Mouse (Mus musculus): ENCODE data around the gene Dennd6a. TPM values are rescaled to one million over a fixed set of nuclear protein-coding genes. Genes with fewer than 3 reads are reported as not detected.

Dennd6a gene
- polyA plus RNA-seq, 1 experiment, result 3.7 TPM

GRCm38 (mm10) chr14:26533821-26534756, 39.6 kb upstream of the Dennd6a start:
- H3K27me3 ChIP-seq (ENCODE audit: control insufficient read depth, insufficient read depth, low read length), result no peaks in the 10 kb centered on the region
- H3K27ac ChIP-seq (ENCODE audit: control insufficient read depth, insufficient read depth, low read depth, low read length), result peak overlapping the region; percentile 82
- H3K36me3 ChIP-seq (ENCODE audit: control insufficient read depth, insufficient read depth, low read length), result no peaks in the 10 kb centered on the region
- H3K4me3 ChIP-seq (ENCODE audit: control insufficient read depth, low read depth, low read length), result peak overlapping the region; percentile 94
- TF ChIP-seq CTCF (IDR thresholded peaks at IDR 0.05; ENCODE audit: control insufficient read depth, insufficient read depth, insufficient replicate concordance, low read depth, low read length) (no peak), POLR2A (IDR thresholded peaks at IDR 0.05; ENCODE audit: control insufficient read depth, low read depth, low read length) (no peak)
- H3K4me1 ChIP-seq (ENCODE audit: control insufficient read depth, insufficient read depth, low read length), result peaks cover 10% of the 10 kb centered on the region

- Histone ChIP-seq H3K27me3 (ENCODE audit: control insufficient read depth, insufficient read depth, low read length) (no peaks in the 10 kb centered on the region), H3K27ac (ENCODE audit: control insufficient read depth, insufficient read depth, low read depth, low read length) (peak within 1 kb of the TSS; percentile 82), H3K4me3 (ENCODE audit: control insufficient read depth, low read depth, low read length) (peak within 1 kb of the TSS; percentile 94), H3K4me1 (ENCODE audit: control insufficient read depth, insufficient read depth, low read length) (peaks cover 10% of the 10 kb centered on the region), H3K36me3 (ENCODE audit: control insufficient read depth, insufficient read depth, low read length) (no peaks in the 10 kb centered on the region)
- TF ChIP-seq POLR2A (IDR thresholded peaks at IDR 0.05; ENCODE audit: control insufficient read depth, low read depth, low read length) (peak; percentile 83), CTCF (IDR thresholded peaks at IDR 0.05; ENCODE audit: control insufficient read depth, insufficient read depth, insufficient replicate concordance, low read depth, low read length) (no peak)
Measured at GRCm38 (mm10) chr14:26534757-26535479, 38.7 kb upstream of the Dennd6a start, which contains the start of gene Slmap. TSS of gene Slmap (minus strand) at chr14:26534931.

GRCm38 (mm10) chr14:26539241-26539640, 34.4 kb upstream of the Dennd6a start:
- no peak for TF ChIP-seq CTCF (IDR thresholded peaks at IDR 0.05; ENCODE audit: control insufficient read depth, insufficient read depth, insufficient replicate concordance, low read depth, low read length)
- no peak for TF ChIP-seq POLR2A (IDR thresholded peaks at IDR 0.05; ENCODE audit: control insufficient read depth, low read depth, low read length)
- Histone ChIP-seq H3K4me1 (ENCODE audit: control insufficient read depth, insufficient read depth, low read length) (no peaks in the 10 kb centered on the region; the same call in 1 of the 2 replicates), H3K27ac (ENCODE audit: control insufficient read depth, insufficient read depth, low read depth, low read length) (no peak overlapping the region), H3K4me3 (ENCODE audit: control insufficient read depth, low read depth, low read length) (no peak overlapping the region), H3K27me3 (ENCODE audit: control insufficient read depth, insufficient read depth, low read length) (no peaks in the 10 kb centered on the region), H3K36me3 (ENCODE audit: control insufficient read depth, insufficient read depth, low read length) (no peaks in the 10 kb centered on the region)

- H3K4me1 ChIP-seq (ENCODE audit: control insufficient read depth, insufficient read depth, low read length), result no peaks in the 10 kb centered on the region
- H3K36me3 ChIP-seq (ENCODE audit: control insufficient read depth, insufficient read depth, low read length), result no peaks in the 10 kb centered on the region
- H3K27ac ChIP-seq (ENCODE audit: control insufficient read depth, insufficient read depth, low read depth, low read length), result no peak overlapping the region
- no peak overlapping the region for H3K4me3 ChIP-seq (ENCODE audit: control insufficient read depth, low read depth, low read length)
- no peak for TF ChIP-seq POLR2A (IDR thresholded peaks at IDR 0.05; ENCODE audit: control insufficient read depth, low read depth, low read length)
- TF ChIP-seq CTCF (IDR thresholded peaks at IDR 0.05; ENCODE audit: control insufficient read depth, insufficient read depth, insufficient replicate concordance, low read depth, low read length), result no peak
- no peaks in the 10 kb centered on the region for H3K27me3 ChIP-seq (ENCODE audit: control insufficient read depth, insufficient read depth, low read length)
Measured at GRCm38 (mm10) chr14:26540577-26540976, 33.1 kb upstream of the Dennd6a start.

- H3K27ac ChIP-seq (ENCODE audit: control insufficient read depth, insufficient read depth, low read depth, low read length), result no peak overlapping the region
- H3K36me3 ChIP-seq (ENCODE audit: control insufficient read depth, insufficient read depth, low read length), result no peaks in the 10 kb centered on the region
- TF ChIP-seq CTCF (IDR thresholded peaks at IDR 0.05; ENCODE audit: control insufficient read depth, insufficient read depth, insufficient replicate concordance, low read depth, low read length), result no peak
- no peak for TF ChIP-seq POLR2A (IDR thresholded peaks at IDR 0.05; ENCODE audit: control insufficient read depth, low read depth, low read length)
- H3K4me1 ChIP-seq (ENCODE audit: control insufficient read depth, insufficient read depth, low read length), result no peaks in the 10 kb centered on the region
- H3K4me3 ChIP-seq (ENCODE audit: control insufficient read depth, low read depth, low read length), result no peak overlapping the region
- H3K27me3 ChIP-seq (ENCODE audit: control insufficient read depth, insufficient read depth, low read length), result no peaks in the 10 kb centered on the region
Measured at GRCm38 (mm10) chr14:26542136-26542535, 31.5 kb upstream of the Dennd6a start.

- no peaks in the 10 kb centered on the region for H3K27me3 ChIP-seq (ENCODE audit: control insufficient read depth, insufficient read depth, low read length)
- no peaks in the 10 kb centered on the region for H3K4me1 ChIP-seq (ENCODE audit: control insufficient read depth, insufficient read depth, low read length)
- no peaks in the 10 kb centered on the region for H3K36me3 ChIP-seq (ENCODE audit: control insufficient read depth, insufficient read depth, low read length)
- no peak overlapping the region for H3K4me3 ChIP-seq (ENCODE audit: control insufficient read depth, low read depth, low read length)
- TF ChIP-seq POLR2A (IDR thresholded peaks at IDR 0.05; ENCODE audit: control insufficient read depth, low read depth, low read length) (no peak), CTCF (IDR thresholded peaks at IDR 0.05; ENCODE audit: control insufficient read depth, insufficient read depth, insufficient replicate concordance, low read depth, low read length) (no peak)
- H3K27ac ChIP-seq (ENCODE audit: control insufficient read depth, insufficient read depth, low read depth, low read length), result no peak overlapping the region
Measured at GRCm38 (mm10) chr14:26547516-26548488, 25.9 kb upstream of the Dennd6a start.
